Mouse (Mus musculus): ENCODE results near the gene Aqp2. TPM values are rescaled to one million over a fixed set of nuclear protein-coding genes. Genes with fewer than 3 reads are reported as not detected.

Gene Aqp2
- polyA plus RNA-seq, 1 experiment from 2014 or later = not detected

DNA sequence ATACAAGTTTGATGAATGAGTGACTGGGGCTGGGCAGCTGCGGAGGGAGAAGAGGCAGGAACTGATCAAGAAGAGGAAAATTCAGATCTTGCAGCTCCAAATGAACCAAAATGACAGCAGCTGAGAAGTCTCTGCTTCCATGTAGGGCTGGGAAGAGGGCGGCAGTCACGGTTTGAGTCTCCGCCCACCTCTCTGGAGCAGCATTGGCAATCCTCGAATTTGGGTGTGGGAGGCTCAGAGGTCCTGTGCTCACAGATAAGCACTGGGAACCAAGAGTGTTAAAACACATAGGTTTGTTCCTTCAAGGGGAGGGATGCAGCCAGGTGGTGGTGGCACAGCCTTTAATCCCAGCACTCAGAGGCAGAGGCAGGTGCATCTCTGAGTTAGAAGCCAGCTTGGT lies 27.7 kb downstream of the Aqp2 start:
- no peak overlapping the region for H3K9ac ChIP-seq
- peak overlapping the region; percentile 38; the same call in 1 of the 2 replicates for H3K27ac ChIP-seq (replicated peaks)
- peaks cover 3% of the 10 kb centered on the region; the same call in 1 of the 2 replicates for H3K27me3 ChIP-seq
- H3K4me2 ChIP-seq = no peak overlapping the region
- 29% methylated on average over 5 of the region's 5 CpGs for WGBS
- no peaks in the 10 kb centered on the region for H3K36me3 ChIP-seq
- peaks cover 71% of the 10 kb centered on the region for H3K4me1 ChIP-seq (replicated peaks)
- no peaks in the 10 kb centered on the region for H3K9me3 ChIP-seq
- ATAC-seq (ENCODE audit: low read depth) = no peak
- no peak overlapping the region for H3K4me3 ChIP-seq

DNA sequence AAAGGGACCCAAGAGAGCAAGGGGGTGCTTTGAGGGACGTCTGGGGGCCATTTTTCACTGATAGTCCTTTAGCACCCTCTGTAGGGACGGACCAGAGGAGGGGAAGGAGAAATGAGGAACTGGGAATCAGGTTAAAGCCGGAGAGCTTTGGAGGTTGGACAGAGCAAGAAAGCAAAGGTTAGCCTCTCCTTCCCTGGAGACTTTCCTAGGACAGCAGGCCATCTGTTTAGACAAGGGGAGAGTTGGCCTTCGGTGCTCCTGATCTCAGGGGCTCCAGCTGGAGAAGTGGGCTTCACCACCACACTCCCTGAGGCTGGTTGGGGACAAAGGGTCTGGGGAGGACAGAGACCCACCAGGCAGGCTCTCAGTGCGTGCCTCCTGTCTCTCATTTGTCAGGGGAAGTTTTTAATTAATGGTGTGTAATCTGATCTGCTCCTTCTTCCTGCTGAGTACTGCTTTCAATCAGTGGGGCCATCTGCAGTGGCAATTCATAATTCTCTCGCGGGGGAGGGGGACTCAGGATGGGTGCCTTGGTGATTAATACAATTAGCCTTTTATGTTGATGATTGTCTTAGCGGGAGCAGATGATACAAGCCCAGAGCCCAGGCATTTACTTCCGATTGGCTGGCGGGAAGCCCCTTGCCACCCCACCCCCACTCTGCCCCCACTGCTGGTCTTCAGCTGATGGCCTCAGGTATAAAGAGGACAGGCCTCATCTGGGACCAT lies 28.7 kb downstream of the Aqp2 start:
- 10% methylated on average over 10 of the region's 10 CpGs for WGBS
- H3K4me2 ChIP-seq = no peak overlapping the region
- H3K27me3 ChIP-seq = peaks cover 3% of the 10 kb centered on the region; the same call in 1 of the 2 replicates
- H3K27ac ChIP-seq (replicated peaks) = peak overlapping the region; percentile 64
- no peaks in the 10 kb centered on the region for H3K9me3 ChIP-seq
- no peaks in the 10 kb centered on the region for H3K36me3 ChIP-seq
- H3K9ac ChIP-seq = no peak overlapping the region
- peaks cover 69% of the 10 kb centered on the region for H3K4me1 ChIP-seq (replicated peaks)
- ATAC-seq (ENCODE audit: low read depth) = peak; percentile 74
- H3K4me3 ChIP-seq = no peak overlapping the region

DNA sequence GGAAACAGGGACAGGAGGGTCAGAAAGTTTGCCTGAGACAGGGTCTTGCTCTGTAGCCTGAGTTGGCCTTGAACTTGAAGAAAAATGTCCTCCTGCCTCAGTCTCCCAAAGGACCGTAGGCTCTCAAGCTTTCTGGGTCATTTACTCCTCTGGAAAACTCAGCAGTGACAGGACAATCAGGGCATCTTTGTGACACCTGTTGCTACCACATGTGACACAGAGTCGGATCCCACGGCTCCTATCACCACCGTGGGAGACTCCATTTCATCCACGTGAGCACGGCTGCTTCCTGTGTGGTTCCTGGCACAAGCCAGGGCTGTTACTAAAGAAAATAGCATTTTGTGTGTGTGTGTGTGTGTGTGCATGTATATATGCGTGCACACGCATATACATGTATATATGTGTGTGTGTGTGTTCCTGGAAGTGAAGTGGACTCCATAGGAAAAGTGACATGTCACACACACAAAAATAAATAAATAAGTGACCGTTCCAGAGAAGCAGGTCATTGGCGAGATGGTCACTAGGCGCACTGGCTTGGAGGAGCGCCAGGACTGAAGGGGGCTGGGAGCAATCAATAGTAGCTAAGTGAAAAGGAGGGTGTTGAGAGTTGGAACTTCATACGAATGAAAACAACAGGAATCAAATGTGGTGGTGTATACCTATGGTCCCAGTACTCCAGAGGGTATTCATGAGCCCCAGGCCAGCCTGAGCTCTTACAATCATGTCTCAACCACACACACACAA lies 29.7 kb downstream of the Aqp2 start:
- 64% methylated on average over 13 of the region's 13 CpGs for WGBS
- H3K27me3 ChIP-seq = no peaks in the 10 kb centered on the region
- peaks cover 65% of the 10 kb centered on the region for H3K4me1 ChIP-seq (replicated peaks)

DNA sequence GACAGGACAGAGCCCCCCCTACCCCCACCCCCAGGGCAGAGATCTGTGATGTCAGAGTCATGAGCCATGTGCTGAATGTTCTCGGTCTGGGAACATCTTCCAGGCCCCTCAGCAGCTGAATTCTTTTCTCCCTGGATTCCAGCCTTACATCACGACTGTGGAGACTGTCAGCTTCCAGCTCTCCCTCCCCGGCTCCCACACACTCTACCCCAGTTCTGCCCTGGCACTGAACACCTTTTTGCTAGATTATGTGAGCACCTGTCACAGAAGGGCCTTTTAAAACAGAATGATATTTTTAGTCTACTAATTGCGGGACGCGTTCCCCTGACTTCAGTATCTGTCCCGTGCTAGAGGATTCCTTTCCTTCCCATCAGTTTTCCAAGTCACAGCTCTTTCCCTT lies 32.7 kb downstream of the Aqp2 start:
- Histone ChIP-seq H3K27me3 (peaks cover 5% of the 10 kb centered on the region; the same call in 1 of the 2 replicates), H3K9me3 (no peaks in the 10 kb centered on the region), H3K4me2 (no peak overlapping the region), H3K9ac (peak overlapping the region; percentile 54; the same call in 1 of the 2 replicates), H3K4me1 (replicated peaks) (peaks cover 62% of the 10 kb centered on the region), H3K36me3 (no peaks in the 10 kb centered on the region), H3K27ac (replicated peaks) (peak overlapping the region; percentile 59), H3K4me3 (no peak overlapping the region)
- no peak for ATAC-seq (ENCODE audit: low read depth)
- WGBS = 67% methylated on average over 7 of the region's 7 CpGs

More for the DNA sequence above, 29.7 kb downstream of the Aqp2 start:
- H3K9me3 ChIP-seq = no peaks in the 10 kb centered on the region
- H3K36me3 ChIP-seq = no peaks in the 10 kb centered on the region
- H3K27ac ChIP-seq (replicated peaks) = peak overlapping the region; percentile 64
- H3K4me2 ChIP-seq = no peak overlapping the region
- no peak overlapping the region for H3K4me3 ChIP-seq
- no peak overlapping the region for H3K9ac ChIP-seq
- ATAC-seq (ENCODE audit: low read depth) = no peak

DNA sequence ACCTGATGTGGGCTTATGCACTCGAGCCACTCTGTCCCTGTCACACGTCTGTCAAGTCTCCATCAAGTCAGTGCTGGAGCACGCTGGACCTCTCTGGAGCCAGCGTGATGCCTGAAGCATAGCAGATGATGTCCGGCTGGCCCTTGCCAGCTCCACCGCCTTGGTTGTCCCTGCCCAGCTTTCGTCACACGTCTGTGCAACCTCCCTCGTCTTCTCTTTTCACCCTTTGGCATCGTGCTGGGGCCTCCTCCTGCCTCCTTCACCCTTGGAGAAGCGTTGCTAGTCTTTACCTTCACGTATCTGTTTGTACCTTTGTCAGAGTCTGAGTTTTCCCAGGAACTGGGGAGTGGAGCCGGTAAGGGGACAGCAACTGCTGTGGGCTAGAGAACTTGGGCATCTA lies 35.4 kb downstream of the Aqp2 start:
- H3K9me3 ChIP-seq = no peaks in the 10 kb centered on the region
- H3K4me3 ChIP-seq = no peak overlapping the region
- no peak overlapping the region for H3K4me2 ChIP-seq
- peaks cover 45% of the 10 kb centered on the region for H3K4me1 ChIP-seq (replicated peaks)
- H3K27me3 ChIP-seq = peaks cover 5% of the 10 kb centered on the region; the same call in 1 of the 2 replicates
- no peak overlapping the region for H3K9ac ChIP-seq
- peak overlapping the region; percentile 76 for H3K27ac ChIP-seq (replicated peaks)
- ATAC-seq (ENCODE audit: low read depth) = no peak
- WGBS = 80% methylated on average over 13 of the region's 13 CpGs
- 0 out of 2 replicates have a peak, but pooled peaks cover 2% of the 10 kb centered on the region for H3K36me3 ChIP-seq

DNA sequence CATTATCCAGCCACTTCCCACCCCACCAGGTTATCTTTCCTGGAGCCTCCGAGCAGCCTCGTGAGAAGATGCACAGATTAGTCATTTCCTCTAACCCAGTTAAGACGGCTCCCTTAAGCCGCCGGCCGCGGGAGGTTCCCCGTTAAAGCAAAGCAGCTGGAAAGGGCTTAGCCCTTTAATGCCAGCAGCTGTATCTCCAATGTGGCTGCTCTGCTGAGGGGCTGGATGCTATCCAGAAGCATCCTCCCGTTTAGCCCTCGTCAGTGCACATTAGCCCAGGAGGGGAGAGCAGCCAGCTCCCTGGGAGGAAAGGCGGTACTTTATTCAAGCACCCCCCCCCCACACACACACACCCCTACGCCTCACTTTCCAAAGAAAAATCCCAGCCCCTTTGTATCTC lies 35.9 kb downstream of the Aqp2 start:
- Histone ChIP-seq H3K4me2 (0 out of 2 replicates have a peak overlapping the region, but pooled peaks have one; percentile 9), H3K9me3 (no peaks in the 10 kb centered on the region), H3K4me1 (replicated peaks) (peaks cover 50% of the 10 kb centered on the region), H3K27ac (replicated peaks) (peak overlapping the region; percentile 76), H3K4me3 (no peak overlapping the region), H3K9ac (peak overlapping the region; percentile 48), H3K36me3 (0 out of 2 replicates have a peak, but pooled peaks cover 2% of the 10 kb centered on the region), H3K27me3 (peaks cover 5% of the 10 kb centered on the region; the same call in 1 of the 2 replicates)
- WGBS = 16% methylated on average over 12 of the region's 12 CpGs
- ATAC-seq (ENCODE audit: low read depth) = peak; percentile 38; the same call in 1 of the 2 replicates

DNA sequence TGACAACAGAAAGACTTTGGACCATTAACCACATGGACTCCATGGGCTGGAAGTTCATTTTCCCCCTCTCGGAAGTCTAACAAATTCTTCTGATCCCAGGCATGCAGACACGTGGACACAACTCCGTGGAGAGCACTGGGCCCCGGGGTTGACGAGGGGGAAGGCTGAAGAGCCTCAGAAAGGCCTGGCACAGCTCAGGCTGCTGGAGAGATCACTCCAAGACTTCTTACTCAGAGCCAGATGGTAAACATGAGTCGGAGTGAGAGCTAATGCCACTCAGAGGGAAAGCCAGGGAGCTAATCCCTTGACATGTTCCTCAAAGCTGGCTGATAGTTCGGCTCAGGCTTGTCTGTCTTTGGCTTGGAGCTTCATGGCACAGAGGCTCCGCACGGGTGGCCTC lies 36.4 kb downstream of the Aqp2 start:
- H3K9ac ChIP-seq = peak overlapping the region; percentile 48; the same call in 1 of the 2 replicates
- no peaks in the 10 kb centered on the region for H3K9me3 ChIP-seq
- H3K4me2 ChIP-seq = 0 out of 2 replicates have a peak overlapping the region, but pooled peaks have one; percentile 9
- WGBS = 72% methylated on average over 9 of the region's 9 CpGs
- peak overlapping the region; percentile 76 for H3K27ac ChIP-seq (replicated peaks)
- 0 out of 2 replicates have a peak, but pooled peaks cover 3% of the 10 kb centered on the region for H3K36me3 ChIP-seq
- peaks cover 5% of the 10 kb centered on the region; the same call in 1 of the 2 replicates for H3K27me3 ChIP-seq
- H3K4me1 ChIP-seq (replicated peaks) = peaks cover 53% of the 10 kb centered on the region
- ATAC-seq (ENCODE audit: low read depth) = no peak
- no peak overlapping the region for H3K4me3 ChIP-seq

DNA sequence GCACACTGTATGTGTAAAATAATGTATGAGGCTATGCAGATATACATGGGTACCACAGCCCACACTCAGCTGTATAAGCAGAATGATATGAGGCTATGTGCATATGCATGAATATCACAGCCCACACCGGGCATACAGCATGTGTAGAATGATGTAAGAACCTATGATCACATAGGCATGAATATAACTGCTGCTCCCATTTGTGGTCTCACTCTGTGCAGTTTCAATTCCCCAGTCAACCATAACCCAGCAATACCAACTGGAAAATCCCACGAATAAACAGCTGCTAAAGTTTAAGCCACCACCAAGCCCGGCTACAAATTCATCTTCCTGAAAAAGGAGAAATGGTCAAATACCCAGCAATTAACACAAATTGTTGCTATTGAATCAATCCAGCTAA lies 39.7 kb downstream of the Aqp2 start:
- Histone ChIP-seq H3K27ac (replicated peaks) (peak overlapping the region; percentile 50; the same call in 1 of the 2 replicates), H3K4me1 (replicated peaks) (peaks cover 46% of the 10 kb centered on the region), H3K36me3 (peaks cover 32% of the 10 kb centered on the region), H3K27me3 (peaks cover 5% of the 10 kb centered on the region; the same call in 1 of the 2 replicates), H3K9me3 (no peaks in the 10 kb centered on the region), H3K4me2 (no peak overlapping the region), H3K4me3 (no peak overlapping the region), H3K9ac (no peak overlapping the region)
- WGBS = 80% methylated on average over 3 of the region's 3 CpGs
- ATAC-seq (ENCODE audit: low read depth) = no peak

DNA sequence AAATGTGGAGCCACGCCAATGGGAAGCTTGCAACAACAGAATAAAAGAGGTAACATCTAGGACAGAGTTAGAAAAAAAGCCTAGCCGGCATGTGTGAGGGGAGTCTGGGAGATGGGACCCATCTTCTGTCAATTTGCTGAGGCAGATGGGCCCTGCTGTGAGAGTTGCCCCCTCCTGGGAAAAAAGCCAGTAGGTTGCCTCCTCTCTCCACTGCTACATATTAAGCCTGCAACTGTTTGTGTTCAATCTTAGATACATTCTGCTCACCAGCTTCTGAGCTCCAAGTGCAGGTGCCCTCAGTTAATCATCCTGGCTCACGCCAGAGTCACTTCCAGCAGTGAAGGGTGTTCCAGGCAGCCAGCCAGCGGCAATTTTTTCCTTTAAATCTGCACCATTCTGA lies 41.0 kb downstream of the Aqp2 start:
- Histone ChIP-seq H3K36me3 (peaks cover 43% of the 10 kb centered on the region), H3K9me3 (no peaks in the 10 kb centered on the region), H3K4me2 (no peak overlapping the region), H3K9ac (no peak overlapping the region), H3K4me3 (no peak overlapping the region), H3K4me1 (replicated peaks) (peaks cover 34% of the 10 kb centered on the region), H3K27ac (replicated peaks) (peak overlapping the region; percentile 50), H3K27me3 (no peaks in the 10 kb centered on the region)
- WGBS = 49% methylated on average over 4 of the region's 4 CpGs
- ATAC-seq (ENCODE audit: low read depth) = no peak

DNA sequence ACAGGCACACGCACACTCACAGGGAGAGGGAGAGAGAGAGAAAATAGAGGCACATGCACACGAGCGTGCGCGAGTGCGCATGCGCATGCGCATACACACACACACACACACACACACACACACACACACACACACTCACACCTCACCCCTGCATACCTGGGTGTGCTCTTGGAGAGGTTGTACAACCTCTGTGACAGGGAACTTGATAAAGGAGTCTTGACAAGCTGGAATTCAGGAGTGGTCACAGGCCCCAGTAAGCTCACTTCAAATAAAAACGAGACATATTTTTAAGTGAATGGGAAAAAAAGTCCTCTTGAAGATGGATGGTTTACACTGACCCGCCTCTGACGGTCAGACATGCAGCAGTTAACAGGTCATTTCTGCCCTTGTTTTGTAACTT lies 43.2 kb downstream of the Aqp2 start:
- Histone ChIP-seq H3K27ac (replicated peaks) (no peak overlapping the region), H3K4me1 (replicated peaks) (peaks cover 25% of the 10 kb centered on the region), H3K36me3 (peaks cover 66% of the 10 kb centered on the region), H3K9me3 (no peaks in the 10 kb centered on the region), H3K4me3 (no peak overlapping the region), H3K9ac (no peak overlapping the region), H3K27me3 (no peaks in the 10 kb centered on the region), H3K4me2 (no peak overlapping the region)
- 97% methylated on average over 10 of the region's 11 CpGs for WGBS
- no peak for ATAC-seq (ENCODE audit: low read depth)

DNA sequence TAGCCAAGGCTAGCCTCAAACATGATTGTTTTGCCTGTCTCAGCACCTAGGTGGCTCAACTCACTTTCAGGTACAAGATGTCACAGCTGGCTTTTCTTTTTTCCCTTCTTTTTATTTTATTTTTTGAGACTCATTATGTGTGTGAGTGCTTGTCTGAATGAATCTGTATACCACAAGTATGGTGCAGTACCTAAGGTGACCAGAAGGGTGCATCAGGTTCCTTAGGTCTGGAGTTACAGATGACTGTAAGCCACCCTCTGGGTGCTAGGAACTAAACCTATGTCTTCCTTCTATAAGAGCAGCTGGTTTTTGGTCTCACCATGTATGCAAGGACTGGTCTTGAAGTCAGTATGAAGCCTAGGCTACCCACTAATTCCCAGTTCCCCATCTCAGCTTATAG lies 52.8 kb downstream of the Aqp2 start:
- ATAC-seq (ENCODE audit: low read depth) = no peak
- H3K9ac ChIP-seq = no peak overlapping the region
- peaks cover 10% of the 10 kb centered on the region for H3K4me1 ChIP-seq (replicated peaks)
- H3K4me3 ChIP-seq = no peak overlapping the region
- no peaks in the 10 kb centered on the region for H3K9me3 ChIP-seq
- H3K36me3 ChIP-seq = peaks cover 86% of the 10 kb centered on the region
- H3K27ac ChIP-seq (replicated peaks) = no peak overlapping the region
- no peaks in the 10 kb centered on the region for H3K27me3 ChIP-seq
- no peak overlapping the region for H3K4me2 ChIP-seq

Data from neural tube, embryonic 13.5 days (tissue).